Mouse (Mus musculus) cerebellum, postnatal 10 days (tissue): ENCODE results near the gene Rasgrp1.

Source experiments
- DNase-seq, 2 experiments: peaks; one replicate each; pipeline ENCODE4 v3.0.0; 2021; ENCODE audit warnings: mixed read lengths in 2 of 2

Rasgrp1 gene

GRCm38 (mm10) chr2:117342547-117343239, at the start of gene Rasgrp1:
Rasgrp1 (minus strand) TSS chr2:117343001.
- DNase-seq, result peak; percentile 40 to 44

DNA sequence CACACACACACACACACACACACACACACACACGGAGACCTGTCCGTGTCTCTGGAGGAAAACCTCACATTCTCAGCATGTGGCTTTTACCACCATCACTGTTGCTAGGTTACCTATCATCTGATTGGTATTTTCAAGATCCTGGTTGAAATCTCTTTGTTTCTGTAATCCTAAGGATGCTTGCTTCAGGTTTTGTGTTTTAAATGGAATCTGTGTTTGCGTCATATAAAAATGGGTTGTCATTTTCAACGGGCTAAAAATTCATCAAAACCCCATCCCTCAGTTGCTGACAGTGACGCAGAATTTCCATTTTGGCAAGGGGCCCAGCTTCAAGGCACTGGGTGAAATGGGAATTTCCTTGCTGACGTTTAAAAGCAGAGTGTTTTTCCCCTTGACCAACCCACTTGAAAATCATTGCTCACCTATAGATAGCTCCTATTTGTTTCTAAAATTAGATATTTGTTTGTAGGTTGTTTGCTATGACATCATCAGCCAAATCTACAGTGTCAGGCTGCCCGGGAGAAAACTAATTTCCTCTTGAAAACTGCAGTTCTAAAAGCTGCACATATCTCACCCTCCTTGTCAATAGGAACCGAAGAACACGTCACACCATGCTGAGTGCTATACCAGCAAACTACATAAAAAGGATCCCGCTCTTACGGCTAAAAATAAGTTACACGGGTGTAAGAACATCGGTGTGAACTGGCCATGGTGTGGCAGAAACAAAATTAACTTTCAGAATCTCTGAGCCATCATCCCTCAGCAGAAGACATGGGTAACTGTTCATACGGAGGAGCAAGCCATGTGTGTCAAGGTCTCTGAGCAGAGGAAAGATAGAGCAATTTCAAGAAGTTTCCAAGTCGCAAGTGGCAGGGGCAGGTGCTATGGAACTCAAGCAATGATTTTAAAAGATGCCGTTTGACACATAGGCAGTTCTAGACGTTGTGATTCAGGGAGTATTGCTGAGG, 47.4 kb upstream of the Rasgrp1 start:
- peak; percentile 66 to 69 for DNase-seq

DNA sequence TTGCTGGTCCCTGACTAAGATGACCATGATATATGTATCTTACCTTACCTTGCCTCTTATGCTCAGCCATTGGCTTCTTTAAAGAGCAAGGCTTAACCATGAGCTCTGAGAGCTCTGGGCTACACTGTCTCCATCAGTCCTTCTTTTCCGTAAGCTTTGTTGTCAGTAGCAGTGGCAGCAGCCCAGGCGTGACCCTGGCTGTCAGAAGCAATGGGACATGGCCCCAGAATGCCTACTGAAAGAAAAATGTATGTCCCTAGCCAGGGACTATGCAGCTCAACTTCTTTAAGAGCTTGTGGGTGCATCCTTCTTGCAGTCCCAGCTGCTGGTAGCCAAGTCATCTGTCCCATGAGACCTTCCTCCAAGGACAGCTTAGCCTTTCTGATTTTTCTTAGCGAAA, 46.7 kb upstream of the Rasgrp1 start:
- DNase-seq, result no peak

DNA sequence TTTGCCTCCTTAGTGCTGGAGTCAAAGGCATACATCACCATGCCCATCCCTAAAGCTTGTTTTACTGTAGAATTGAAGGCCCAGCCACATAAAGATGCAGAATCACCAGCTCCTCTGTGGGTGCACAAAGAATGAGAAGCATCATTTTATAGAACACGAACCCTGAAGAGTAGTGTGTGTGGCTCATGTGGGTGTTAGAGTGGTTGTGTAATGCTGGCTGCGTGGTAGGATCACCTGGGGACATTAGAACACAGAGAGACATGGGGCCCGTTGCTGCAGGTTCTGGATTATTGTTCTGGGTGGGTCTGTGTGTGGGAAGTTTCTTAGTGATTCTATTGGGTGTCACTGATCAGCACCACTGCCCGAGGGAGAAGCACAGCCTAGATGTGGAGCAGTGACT, 45.3 kb upstream of the Rasgrp1 start:
- DNase-seq, result no peak

- DNase-seq, result no peak
Observed at GRCm38 (mm10) chr2:117386981-117387705, 44.3 kb upstream of the Rasgrp1 start.

- DNase-seq, result no peak
Observed at GRCm38 (mm10) chr2:117386036-117386590, 43.3 kb upstream of the Rasgrp1 start.

DNA sequence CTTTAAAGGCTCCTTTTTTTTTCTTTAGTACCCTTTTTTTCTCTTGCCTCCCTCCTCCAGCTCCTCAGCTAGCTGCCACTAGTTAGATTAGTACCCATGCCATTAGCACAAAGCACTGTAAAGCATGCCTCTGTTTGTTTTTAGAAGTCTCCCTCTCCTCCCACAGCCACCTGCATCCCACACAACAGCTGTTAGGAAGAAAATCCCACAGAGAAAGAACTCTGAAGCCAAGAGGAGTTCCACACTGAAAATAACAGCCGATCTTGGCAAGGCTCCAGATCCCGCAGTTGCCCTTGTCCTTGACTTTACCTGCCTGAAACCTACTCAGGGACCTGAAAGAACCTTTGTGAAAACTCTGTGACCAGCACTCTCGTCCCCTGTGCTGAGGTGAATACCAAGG, 38.5 kb upstream of the Rasgrp1 start:
- peak; percentile 74 to 75 for DNase-seq

GRCm38 (mm10) chr2:117374293-117374830, 31.6 kb upstream of the Rasgrp1 start:
- no peak for DNase-seq

DNA sequence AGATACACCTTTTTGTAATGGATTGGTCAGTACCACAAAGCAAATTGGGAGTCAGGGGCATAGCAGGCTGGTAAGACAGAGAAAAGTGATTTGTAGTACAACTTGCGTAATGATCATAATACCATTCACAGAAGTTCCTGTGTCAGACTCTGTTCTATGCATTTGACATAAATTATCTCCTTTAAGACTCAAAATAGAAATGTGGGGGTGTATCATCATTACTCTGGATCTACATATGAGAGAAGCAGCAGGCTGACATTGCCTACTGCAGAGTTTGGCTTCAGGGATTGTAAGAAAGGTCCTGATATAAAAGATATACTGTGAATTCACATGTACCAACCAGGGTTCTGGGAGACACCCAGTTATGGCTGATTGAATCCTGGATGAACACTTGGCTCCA, 28.9 kb upstream of the Rasgrp1 start:
- DNase-seq, result no peak

DNA sequence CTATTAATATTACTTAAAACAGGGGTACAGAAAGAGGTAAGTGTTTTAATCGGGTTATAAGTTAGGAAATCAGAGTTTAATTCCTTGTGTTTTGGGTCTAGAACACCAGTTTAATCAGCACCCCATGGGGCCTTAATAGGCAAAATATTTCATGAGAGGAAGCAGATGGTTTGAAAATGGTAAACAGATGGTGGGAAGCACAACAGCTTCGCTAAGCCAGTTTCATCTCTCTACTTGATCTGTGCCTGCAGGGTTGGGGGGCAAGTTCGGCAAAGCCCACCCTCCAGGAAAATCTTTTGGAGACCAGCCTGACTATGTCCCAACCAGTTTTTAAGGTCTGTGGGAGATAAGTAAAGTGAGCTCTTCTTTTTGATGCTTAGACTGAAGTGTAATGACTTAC, 23.7 kb upstream of the Rasgrp1 start:
- peak; percentile 57 to 68 for DNase-seq

GRCm38 (mm10) chr2:117364056-117364455, 21.3 kb upstream of the Rasgrp1 start:
- no peak for DNase-seq

GRCm38 (mm10) chr2:117357939-117358338, 15.1 kb upstream of the Rasgrp1 start:
- no peak for DNase-seq

DNA sequence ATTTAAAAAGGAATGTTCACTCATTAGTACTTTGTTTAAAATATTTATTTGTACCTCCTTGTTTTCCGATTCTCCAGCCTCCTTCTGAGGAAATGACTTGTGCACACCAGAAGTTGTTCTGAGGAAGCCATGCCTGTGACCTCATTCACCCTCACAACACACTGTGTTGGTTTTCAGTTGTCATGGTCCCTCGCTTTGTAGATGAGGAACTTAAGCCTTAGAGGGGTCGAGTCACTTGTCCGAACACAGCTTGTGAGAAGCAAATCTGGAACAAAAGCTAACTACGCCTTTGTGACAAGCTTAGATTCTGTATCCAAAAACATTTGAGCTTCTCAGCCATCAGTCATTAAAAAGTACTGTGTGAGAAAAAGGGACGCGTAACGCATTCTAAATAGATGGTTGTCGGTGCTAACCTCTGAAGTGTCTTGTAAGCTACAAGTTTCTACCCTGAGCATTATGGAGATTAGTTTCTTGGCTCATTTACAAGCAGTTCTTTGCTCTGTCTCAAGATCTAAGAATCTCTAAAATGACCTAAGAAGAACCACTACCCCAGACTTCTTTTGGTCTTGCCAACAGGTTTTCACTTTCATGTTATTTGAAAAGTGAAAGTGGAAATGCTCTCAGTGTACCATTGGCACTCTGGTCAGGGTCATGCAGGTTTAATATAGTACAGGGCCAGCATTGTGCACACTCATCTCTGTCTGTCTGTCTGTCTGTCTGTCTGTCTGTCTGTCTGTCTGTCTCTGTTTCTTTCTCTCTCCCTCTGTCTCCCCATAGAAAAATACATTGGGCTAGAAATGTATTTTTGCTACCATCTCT, 9.7 kb upstream of the Rasgrp1 start:
- DNase-seq, result no peak

GRCm38 (mm10) chr2:117350138-117350537, 7.3 kb upstream of the Rasgrp1 start:
- DNase-seq, result no peak

- DNase-seq, result peak; percentile 21 to 31
Observed at GRCm38 (mm10) chr2:117343240-117343624, 431 bp upstream of the Rasgrp1 start.

DNA sequence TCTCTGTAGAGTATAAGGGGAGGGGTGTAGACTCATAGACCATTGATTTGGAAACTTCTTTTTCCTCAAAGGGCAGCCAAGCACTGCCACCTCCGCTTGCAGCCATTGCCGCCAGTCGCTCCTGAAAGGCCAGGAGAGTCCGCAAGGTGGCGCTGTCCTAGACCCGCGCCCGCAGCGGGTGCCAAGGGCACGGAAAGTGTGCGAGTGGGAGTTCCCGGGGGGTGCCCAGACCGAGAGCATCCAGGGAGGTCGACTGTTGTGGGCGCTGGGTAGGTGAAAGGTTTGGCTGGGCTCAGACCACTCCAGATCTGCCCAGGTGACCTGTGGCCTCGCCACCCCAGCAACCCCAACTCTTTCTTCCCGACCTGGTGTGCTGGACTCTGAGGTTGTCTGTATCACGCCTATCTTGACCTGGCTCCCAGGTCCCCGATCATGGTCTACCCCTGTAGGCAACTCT, 683 bp downstream of the Rasgrp1 start:
- peak; percentile 82 to 86 for DNase-seq

DNA sequence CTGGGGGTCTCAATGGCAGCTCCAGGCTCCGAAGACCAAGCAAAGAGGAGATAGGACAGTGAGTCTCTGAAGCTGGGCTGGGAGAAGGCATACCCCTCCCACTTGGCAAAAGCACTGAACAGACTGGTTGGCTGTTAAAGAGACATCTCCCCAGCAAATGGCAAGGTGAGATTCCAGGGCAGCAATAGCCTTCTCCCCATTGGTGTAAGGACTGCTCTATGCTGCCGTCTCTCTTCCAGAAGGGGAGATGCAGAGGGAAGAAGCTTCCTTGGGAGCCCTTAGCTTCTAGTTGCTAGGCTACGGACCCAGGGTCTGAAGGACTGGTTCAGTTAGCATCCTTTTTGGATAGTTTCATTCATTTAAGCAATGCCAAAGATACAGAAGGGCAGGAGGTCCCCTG, 4.3 kb downstream of the Rasgrp1 start:
- peak; percentile 13 to 29 for DNase-seq

- DNase-seq, result no peak
Observed at GRCm38 (mm10) chr2:117337902-117338301, 4.9 kb downstream of the Rasgrp1 start.

- no peak for DNase-seq
Observed at GRCm38 (mm10) chr2:117336946-117337665, 5.7 kb downstream of the Rasgrp1 start.

DNA sequence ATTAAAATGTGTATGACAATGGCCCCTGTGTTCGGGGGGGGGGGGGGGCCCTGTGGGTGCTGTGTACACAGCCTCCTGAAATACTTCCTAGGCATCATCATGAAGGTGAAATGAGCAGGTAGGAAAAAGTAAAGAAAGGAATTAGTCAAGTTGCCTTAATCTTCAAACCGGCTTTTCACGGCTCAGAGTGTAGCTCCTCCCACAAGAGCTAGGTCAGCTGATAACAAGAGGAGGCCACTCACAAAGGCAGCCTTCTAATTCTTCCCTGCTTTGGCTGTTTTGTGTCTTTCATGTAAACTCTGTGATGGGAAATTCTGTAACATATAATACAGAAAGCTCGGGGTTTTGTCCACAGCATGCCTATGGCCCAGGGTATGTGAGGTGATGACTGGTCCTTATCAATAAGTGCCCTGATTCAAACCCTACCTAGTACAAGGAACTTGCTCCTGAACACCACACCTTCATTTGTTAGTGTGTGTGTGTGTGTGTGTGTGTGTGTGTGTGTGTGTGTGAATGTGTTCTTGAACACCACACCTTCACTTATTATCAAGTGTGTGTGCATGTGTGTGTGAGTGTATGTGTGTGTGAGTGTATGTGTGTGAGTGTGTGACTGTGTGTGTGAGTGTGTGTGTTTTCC, 7.1 kb downstream of the Rasgrp1 start:
- DNase-seq, result no peak
